Mouse (Mus musculus) small intestine, adult 2 months (tissue): ENCODE measurements around the gene Pomgnt2. TPM values are rescaled to one million over a fixed set of nuclear protein-coding genes. Genes with fewer than 3 reads are reported as not detected.
"Not testable (repeated sequence)": the region's sequence is repeated elsewhere in the genome, so short reads cannot be mapped to it uniquely, and the experiment has no call there.

Experiments
- H3K27ac ChIP-seq: fragments of 200-500 bp; 2 replicates; pipeline ENCODE4 v1.5.1; 2012; ENCODE audit warnings: low read depth, low read length, control low read depth, inconsistent platforms; ENCODE audit not compliant: insufficient read depth
- H3K27me3 ChIP-seq: fragments of 200-500 bp; 2 replicates; pipeline ENCODE4 v1.6.1; 2012; ENCODE audit warnings: mild to moderate bottlenecking, moderate library complexity, low read length, inconsistent platforms; ENCODE audit not compliant: control insufficient read depth, insufficient read depth
- H3K36me3 ChIP-seq: fragments of 200-500 bp; 2 replicates; pipeline ENCODE4 v1.6.1; 2012; ENCODE audit warnings: mild to moderate bottlenecking, low read length, control low read depth, inconsistent platforms; ENCODE audit not compliant: control insufficient read depth, insufficient read depth
- H3K4me1 ChIP-seq: fragments of 200-500 bp; 2 replicates; pipeline ENCODE4 v1.6.1; 2012; ENCODE audit warnings: low read length, inconsistent platforms, mixed read lengths; ENCODE audit not compliant: control insufficient read depth, insufficient read depth, insufficient read length
- H3K4me3 ChIP-seq: fragments of 200-500 bp; 2 replicates; pipeline ENCODE4 v1.5.1; 2012; ENCODE audit warnings: low read depth, mild to moderate bottlenecking, control low read depth, inconsistent platforms, low read length, moderate library complexity
- CTCF ChIP-seq: fragments of 200-500 bp; IDR thresholded peaks from 2 replicates; pipeline ENCODE4 v1.5.1; 2012; ENCODE audit warnings: low read depth, mild to moderate bottlenecking, control low read depth, inconsistent platforms, low read length, moderate library complexity, mixed read lengths; ENCODE audit not compliant: insufficient replicate concordance, insufficient read length; ENCODE audit errors: extremely low read depth
- POLR2A ChIP-seq: fragments of 200-500 bp; IDR thresholded peaks from 2 replicates; pipeline ENCODE4 v1.6.1; 2012; ENCODE audit warnings: low read depth, mild to moderate bottlenecking, control low read depth, inconsistent platforms, low read length, moderate library complexity
- WGBS: fragments of 180-500 bp; shearing (Covaris S2); methylation state at CpG from one replicate; pipeline ENCODE4 v1.1.7; 2018; 5-methylcytosine and 5-hydroxymethylcytosine counted together
- polyA plus RNA-seq: library from polyadenylated mRNA; depleted of rRNA; stranded (reverse); fragments of >200 nt; gene quantifications from 2 replicates; pipeline ENCODE4 v1.2.3, GENCODE M21; 2012

Pomgnt2 gene
- polyA plus RNA-seq, 1 experiment: 7.5 TPM

GRCm38 (mm10) chr9:122023873-122024272, 27.0 kb upstream of the Pomgnt2 start:
- Histone ChIP-seq H3K36me3 (no peaks in the 10 kb centered on the region), H3K4me3 (no peak overlapping the region), H3K27me3 (no peaks in the 10 kb centered on the region), H3K4me1 (peaks cover 5% of the 10 kb centered on the region; the same call in 1 of the 2 replicates), H3K27ac (peak overlapping the region; percentile 78)
- WGBS: 73% methylated on average over 5 of the region's 5 CpGs
- no peak for TF ChIP-seq CTCF

- Histone ChIP-seq H3K27ac (peak overlapping the region; percentile 78; the same call in 1 of the 2 replicates), H3K27me3 (no peaks in the 10 kb centered on the region), H3K4me3 (no peak overlapping the region), H3K36me3 (no peaks in the 10 kb centered on the region), H3K4me1 (peaks cover 5% of the 10 kb centered on the region; the same call in 1 of the 2 replicates)
- 61% methylated on average over 9 of the region's 9 CpGs for WGBS
- TF ChIP-seq CTCF (no peak), POLR2A (no peak)
Measured at GRCm38 (mm10) chr9:122022776-122023175, 25.9 kb upstream of the Pomgnt2 start.

- H3K4me3 ChIP-seq: no peak overlapping the region
- H3K27ac ChIP-seq: no peak overlapping the region
- H3K27me3 ChIP-seq: no peaks in the 10 kb centered on the region
- WGBS: 80% methylated on average over 5 of the region's 5 CpGs
- no peak for TF ChIP-seq CTCF
- TF ChIP-seq POLR2A: no peak
- peaks cover 5% of the 10 kb centered on the region; the same call in 1 of the 2 replicates for H3K4me1 ChIP-seq
- no peaks in the 10 kb centered on the region for H3K36me3 ChIP-seq
Measured at GRCm38 (mm10) chr9:122021581-122021980, 24.7 kb upstream of the Pomgnt2 start.

GRCm38 (mm10) chr9:122021171-122021570, 24.3 kb upstream of the Pomgnt2 start:
- H3K4me3 ChIP-seq, H3K4me1 ChIP-seq, H3K27ac ChIP-seq, H3K36me3 ChIP-seq, H3K27me3 ChIP-seq: not testable (repeated sequence)
- 94% methylated on average over 4 of the region's 4 CpGs for whole genome bisulfite sequencing

GRCm38 (mm10) chr9:122020321-122020720, 23.4 kb upstream of the Pomgnt2 start:
- Histone ChIP-seq H3K4me3 (no peak overlapping the region), H3K4me1 (peaks cover 5% of the 10 kb centered on the region; the same call in 1 of the 2 replicates), H3K36me3 (no peaks in the 10 kb centered on the region), H3K27me3 (no peaks in the 10 kb centered on the region), H3K27ac (no peak overlapping the region)
- TF ChIP-seq POLR2A (no peak), CTCF (no peak)
- whole genome bisulfite sequencing: 91% methylated on average over 4 of the region's 4 CpGs

GRCm38 (mm10) chr9:122018782-122019395, 22.0 kb upstream of the Pomgnt2 start:
- no peak overlapping the region for H3K27ac ChIP-seq
- no peaks in the 10 kb centered on the region for H3K36me3 ChIP-seq
- TF ChIP-seq CTCF (no peak), POLR2A (no peak)
- H3K27me3 ChIP-seq: no peaks in the 10 kb centered on the region
- WGBS: 10% methylated on average over 8 of the region's 8 CpGs
- H3K4me1 ChIP-seq: peaks cover 5% of the 10 kb centered on the region; the same call in 1 of the 2 replicates
- H3K4me3 ChIP-seq: no peak overlapping the region

- peaks cover under 1% of the 10 kb centered on the region; the same call in 1 of the 2 replicates for H3K4me1 ChIP-seq
- 88% methylated on average over 5 of the region's 5 CpGs for WGBS
- H3K4me3 ChIP-seq: no peak overlapping the region
- H3K27me3 ChIP-seq: no peaks in the 10 kb centered on the region
- H3K27ac ChIP-seq: no peak overlapping the region
- H3K36me3 ChIP-seq: no peaks in the 10 kb centered on the region
- TF ChIP-seq CTCF: no peak
- TF ChIP-seq POLR2A: no peak
Measured at GRCm38 (mm10) chr9:122018079-122018478, 21.2 kb upstream of the Pomgnt2 start.

GRCm38 (mm10) chr9:122014241-122014667, 17.3 kb upstream of the Pomgnt2 start:
- H3K27ac ChIP-seq: no peak overlapping the region
- TF ChIP-seq CTCF (peak; percentile 99; the same call in 1 of the 2 replicates), POLR2A (no peak)
- no peaks in the 10 kb centered on the region for H3K4me1 ChIP-seq
- H3K27me3 ChIP-seq: no peaks in the 10 kb centered on the region
- no peak overlapping the region for H3K4me3 ChIP-seq
- WGBS: 5% methylated on average over 10 of the region's 10 CpGs
- H3K36me3 ChIP-seq: no peaks in the 10 kb centered on the region
